Mouse (Mus musculus): ENCODE results near the gene Sec14l1.

DNA sequence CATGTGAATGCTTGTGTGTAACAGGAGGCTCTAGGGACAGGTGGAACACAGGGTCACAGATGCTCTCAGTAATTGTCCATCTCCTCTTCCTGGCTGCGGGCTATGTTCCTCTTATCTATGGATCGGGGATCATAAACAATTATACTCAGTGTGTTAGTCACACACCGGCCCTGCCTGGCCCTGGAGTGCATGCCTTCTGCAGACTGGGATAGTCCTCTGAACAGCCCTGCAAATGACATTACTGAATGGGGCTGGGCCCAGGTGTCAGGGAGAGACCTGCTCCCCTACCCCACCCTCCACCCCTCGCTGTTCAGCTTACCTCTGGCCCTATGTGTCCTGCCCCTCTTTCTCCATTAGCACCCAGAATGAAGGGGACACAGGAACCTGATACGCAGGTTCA, 61.9 kb downstream of the Sec14l1 start:
- no peak for TF ChIP-seq TAL1 (conservative IDR thresholded peaks at IDR 0.05; ENCODE audit: low read depth, low read length)
- no peak for TF ChIP-seq CTCF (IDR thresholded peaks at IDR 0.05; ENCODE audit: low read depth, low read length)
